Mouse (Mus musculus) olfactory bulb, adult 2 months (tissue): ENCODE measurements around the gene Aurkaip1.

Experiments used
- CTCF ChIP-seq: fragments of 200-500 bp; IDR thresholded peaks from 2 replicates; pipeline ENCODE4 v1.5.1; 2012; ENCODE audit warnings: low read depth, mild to moderate bottlenecking, low read length, moderate library complexity; ENCODE audit not compliant: insufficient read depth
- POLR2A ChIP-seq: fragments of 200-500 bp; IDR thresholded peaks from 2 replicates; pipeline ENCODE4 v1.6.1; 2012; ENCODE audit warnings: mild to moderate bottlenecking, low read depth, low read length, moderate library complexity; ENCODE audit not compliant: insufficient read depth

DNA sequence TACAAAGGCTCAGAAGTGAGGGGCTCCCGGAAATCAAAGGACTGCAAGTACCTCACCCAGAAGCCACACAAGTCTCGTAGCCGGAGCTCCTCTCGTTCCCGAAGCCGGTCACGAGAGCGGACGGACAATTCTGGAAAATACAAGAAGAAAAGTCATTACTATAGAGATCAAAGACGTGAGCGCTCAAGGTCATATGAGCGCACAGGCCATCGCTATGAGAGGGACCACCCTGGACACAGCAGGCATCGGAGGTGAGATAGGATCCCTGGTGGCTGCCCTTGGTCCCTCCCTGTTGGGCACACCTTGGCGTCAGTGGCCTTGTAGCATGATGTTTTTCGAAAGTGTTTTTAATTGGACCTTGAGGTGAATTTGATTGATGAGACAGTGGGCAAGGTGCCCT, 7.6 kb upstream of the Aurkaip1 start:
- no peak for TF ChIP-seq CTCF
- no peak for TF ChIP-seq POLR2A
